ENCODE assay signal across 8 mouse cellular contexts in the genomic region with DNA sequence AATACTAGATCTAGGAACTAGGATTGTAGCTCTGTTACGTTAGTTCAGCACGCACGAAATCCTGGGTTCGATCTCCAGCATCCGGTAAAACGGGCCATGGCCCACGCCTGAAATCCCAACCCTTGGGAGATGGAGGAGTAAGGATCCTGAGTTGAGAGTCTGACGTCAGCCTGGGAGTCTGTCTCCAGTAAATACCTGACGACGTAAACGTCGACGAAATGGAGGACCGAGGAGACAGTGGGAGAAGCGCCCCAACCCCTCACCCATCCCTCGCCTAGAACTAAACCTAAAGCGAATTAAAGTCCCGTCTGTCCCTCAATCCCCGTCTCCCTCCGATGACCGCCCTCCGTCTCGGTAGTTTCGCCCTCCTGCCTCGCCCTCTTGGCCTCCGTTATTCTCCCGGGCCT.
DNase-seq lines count a peak whose midpoint lies in the region; ATAC-seq and TF ChIP-seq lines count a peak whose summit lies in the region.

No protein-coding gene starts in this region.

- no peak for TF ChIP-seq CTCF in olfactory bulb, adult 2 months (IDR thresholded peaks at IDR 0.05; ENCODE audit: insufficient read depth, low read depth, low read length)

- WGBS in heart, embryonic 10.5 days: under 1% methylated on average over 27 of the region's 27 CpGs
- under 1% methylated on average over 27 of the region's 27 CpGs for WGBS in hindbrain, embryonic 12.5 days
- under 1% methylated on average over 27 of the region's 27 CpGs for WGBS in liver, embryonic 15.5 days (ENCODE audit: insufficient replicate concordance)
- WGBS in olfactory bulb, adult 2 months: under 1% methylated on average over 27 of the region's 27 CpGs

- H3K36me3 ChIP-seq in heart, embryonic 10.5 days: peaks cover 14% of the 10 kb centered on the region
- H3K36me3 ChIP-seq in hindbrain, embryonic 12.5 days: no peaks in the 10 kb centered on the region
- H3K36me3 ChIP-seq in liver, embryonic 15.5 days (replicated peaks): no peaks in the 10 kb centered on the region

- H3K27me3 ChIP-seq in heart, embryonic 10.5 days (ENCODE audit: insufficient read depth, poor library complexity, severe bottlenecking): peaks cover 2% of the 10 kb centered on the region; the same call in 1 of the 2 replicates
- peaks cover 5% of the 10 kb centered on the region for H3K27me3 ChIP-seq in hindbrain, embryonic 12.5 days
- peaks cover 9% of the 10 kb centered on the region for H3K27me3 ChIP-seq in liver, embryonic 15.5 days

- intact Hi-C loops in heart, postnatal 10 days (cut with DNase I): no loop called here

- peak overlapping the region; percentile 87 for H3K4me3 ChIP-seq in heart, embryonic 10.5 days
- H3K4me3 ChIP-seq in hindbrain, embryonic 12.5 days: peak overlapping the region; percentile 85
- H3K4me3 ChIP-seq in liver, embryonic 15.5 days (replicated peaks): peak overlapping the region; percentile 88
- H3K4me3 ChIP-seq in olfactory bulb, adult 2 months (ENCODE audit: insufficient read depth, low read depth, low read length): peak overlapping the region; percentile 93

- H3K9me3 ChIP-seq in heart, embryonic 10.5 days: no peaks in the 10 kb centered on the region
- no peaks in the 10 kb centered on the region for H3K9me3 ChIP-seq in hindbrain, embryonic 12.5 days (replicated peaks)
- no peaks in the 10 kb centered on the region for H3K9me3 ChIP-seq in liver, embryonic 15.5 days (replicated peaks)

- no peak for DNase-seq in heart, embryonic 10.5 days (ENCODE audit: low spot score)
- DNase-seq in heart, postnatal 10 days: no peak
- DNase-seq in thymus, postnatal 10 days (ENCODE audit: low spot score in 2 of 2): no peak

- H3K4me1 ChIP-seq in heart, embryonic 10.5 days: peaks cover 27% of the 10 kb centered on the region
- H3K4me1 ChIP-seq in hindbrain, embryonic 12.5 days: peaks cover 26% of the 10 kb centered on the region
- H3K4me1 ChIP-seq in liver, embryonic 15.5 days (replicated peaks): peaks cover 31% of the 10 kb centered on the region
- H3K4me1 ChIP-seq in olfactory bulb, adult 2 months (ENCODE audit: control insufficient read depth, insufficient read depth, low read length): peaks cover 11% of the 10 kb centered on the region

- ATAC-seq in CD4-positive, CD25-positive, alpha-beta regulatory T cell, adult 4 months: peak; percentile 28
- ATAC-seq in common myeloid progenitor, adult 5-6 weeks (replicated peaks; ENCODE audit: low read depth, poor library complexity, severe bottlenecking): peak; percentile 7; the same call in 1 of the 2 replicates
- ATAC-seq in hindbrain, embryonic 12.5 days (ENCODE audit: low FRiP score): peak; percentile 72
- ATAC-seq in liver, embryonic 15.5 days (ENCODE audit: insufficient read depth): peak; percentile 35

- TF ChIP-seq POLR2A in olfactory bulb, adult 2 months (IDR thresholded peaks at IDR 0.05; ENCODE audit: insufficient read depth, low read depth, low read length): no peak

- H3K4me2 ChIP-seq in hindbrain, embryonic 12.5 days (replicated peaks): peak overlapping the region; percentile 63
- H3K4me2 ChIP-seq in liver, embryonic 15.5 days: peak overlapping the region; percentile 92

- peak overlapping the region; percentile 93 for H3K9ac ChIP-seq in hindbrain, embryonic 12.5 days
- H3K9ac ChIP-seq in liver, embryonic 15.5 days: peak overlapping the region; percentile 92

- H3K27ac ChIP-seq in heart, embryonic 10.5 days: peak overlapping the region; percentile 99
- H3K27ac ChIP-seq in hindbrain, embryonic 12.5 days: peak overlapping the region; percentile 99
- H3K27ac ChIP-seq in liver, embryonic 15.5 days (replicated peaks): peak overlapping the region; percentile 97
- peak overlapping the region; percentile 97 for H3K27ac ChIP-seq in olfactory bulb, adult 2 months (ENCODE audit: insufficient read depth, low read depth, low read length)

Comparison
In these comparisons a context has a peak if more than half of its experiments do, and no peak if none do; other contexts are left out.
1. ATAC-seq: peak in every context shown above with its lines; median percentile 72 in hindbrain, embryonic 12.5 days; 35 in liver, embryonic 15.5 days; 28 in CD4-positive, CD25-positive, alpha-beta regulatory T cell, adult 4 months; 7 in common myeloid progenitor, adult 5-6 weeks.